Mouse (Mus musculus) spleen, adult 2 months (tissue): ENCODE results near the gene Inppl1. TPM values are rescaled to one million over a fixed set of nuclear protein-coding genes. Genes with fewer than 3 reads are reported as not detected.
A peak's percentile ranks its signal among the peaks of the same experiment; 100 is the strongest.

Experiments used
- DNase-seq, 2 experiments: peaks; one replicate each; pipeline versions ENCODE4 v3.0.0 to v3.0.0-alpha.2; 2012 to 2021; ENCODE audit warnings: low spot score in 2 of 2, low read depth in 1 of 2
- H3K27ac ChIP-seq: fragments of 200-500 bp; 2 replicates; pipeline ENCODE4 v1.5.1; 2012; ENCODE audit warnings: low read length, inconsistent platforms; ENCODE audit not compliant: insufficient read depth
- H3K27me3 ChIP-seq: fragments of 200-500 bp; 2 replicates; pipeline ENCODE4 v1.6.1; 2012; ENCODE audit warnings: mild to moderate bottlenecking, moderate library complexity, low read length, inconsistent platforms; ENCODE audit not compliant: control insufficient read depth, insufficient read depth
- H3K36me3 ChIP-seq: fragments of 200-500 bp; 2 replicates; pipeline ENCODE4 v1.6.1; 2012; ENCODE audit warnings: mild to moderate bottlenecking, low read length, inconsistent platforms; ENCODE audit not compliant: control insufficient read depth, insufficient read depth
- H3K4me1 ChIP-seq: fragments of 200-500 bp; 2 replicates; pipeline ENCODE4 v1.6.1; 2011; ENCODE audit warnings: inconsistent platforms; ENCODE audit not compliant: control insufficient read depth, insufficient read depth, insufficient read length
- H3K4me3 ChIP-seq: fragments of 200-500 bp; 2 replicates; pipeline ENCODE4 v1.5.1; 2011; ENCODE audit warnings: mild to moderate bottlenecking, inconsistent platforms; ENCODE audit not compliant: insufficient read depth, insufficient read length; ENCODE audit errors: extremely low read depth
- CTCF ChIP-seq: fragments of 200-500 bp; IDR thresholded peaks from 2 replicates; pipeline ENCODE4 v1.5.1; 2011; ENCODE audit warnings: mild to moderate bottlenecking, inconsistent platforms; ENCODE audit not compliant: insufficient read depth, insufficient read length, insufficient replicate concordance; ENCODE audit errors: extremely low read depth
- POLR2A ChIP-seq: fragments of 200-500 bp; IDR thresholded peaks from 2 replicates; pipeline ENCODE4 v1.6.1; 2011; ENCODE audit warnings: low read depth, low read length, inconsistent platforms
- whole genome bisulfite sequencing: fragments of 180-500 bp; shearing (Covaris S2); methylation state at CpG from one replicate; pipeline ENCODE4 v1.1.7; 2018; 5-methylcytosine and 5-hydroxymethylcytosine counted together
- polyA plus RNA-seq: library from polyadenylated mRNA; depleted of rRNA; stranded (reverse); fragments of >200 nt; gene quantifications from 2 replicates; pipeline ENCODE4 v1.2.3, GENCODE M21; 2012

Inppl1 gene
- polyA plus RNA-seq, 1 experiment, result 43.3 TPM

- DNase-seq, result no peak
These were observed 22.9 kb upstream of the Inppl1 start for GRCm38 (mm10) chr7:101860978-101861377.

GRCm38 (mm10) chr7:101858362-101858761 is 20.3 kb upstream of the Inppl1 start:
- peak in 1 of 2 experiments; percentile 5 for DNase-seq
- Histone ChIP-seq H3K4me1 (no peaks in the 10 kb centered on the region), H3K27me3 (no peaks in the 10 kb centered on the region), H3K36me3 (no peaks in the 10 kb centered on the region), H3K4me3 (no peak overlapping the region), H3K27ac (no peak overlapping the region)
- TF ChIP-seq POLR2A (no peak), CTCF (no peak)
- 45% methylated on average over 9 of the region's 9 CpGs for WGBS

More at GRCm38 (mm10) chr7:101860978-101861377, 22.9 kb upstream of the Inppl1 start:
- Histone ChIP-seq H3K4me1 (no peaks in the 10 kb centered on the region), H3K36me3 (no peaks in the 10 kb centered on the region), H3K27me3 (no peaks in the 10 kb centered on the region), H3K27ac (no peak overlapping the region), H3K4me3 (no peak overlapping the region)
- TF ChIP-seq CTCF (no peak), POLR2A (no peak)

DNA sequence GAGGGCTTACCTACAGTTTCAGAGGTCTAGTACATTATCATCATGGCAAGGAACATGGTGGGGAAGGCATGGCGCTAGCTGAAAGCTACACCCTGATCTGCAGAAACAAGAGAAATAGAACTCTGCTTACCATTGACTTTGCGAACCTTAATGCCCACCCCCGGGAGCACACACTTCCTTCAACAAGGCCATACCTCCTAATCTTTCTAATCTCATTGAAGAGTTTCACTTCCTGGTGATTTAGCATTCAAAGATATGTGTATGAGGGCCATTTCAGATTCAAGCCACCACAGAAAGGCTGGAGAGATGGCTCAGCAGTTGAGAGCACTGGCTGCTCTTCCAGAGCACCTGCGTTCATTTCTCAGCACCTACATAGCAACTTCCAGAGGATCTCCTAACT is 19.1 kb upstream of the Inppl1 start, which contains the start of gene Folr2:
TSS of gene Folr2 (minus strand) at position 101 of the 400 bp plus-strand sequence.
- no peak within 1 kb of the TSS for H3K4me3 ChIP-seq
- no peak for DNase-seq
- no peak within 1 kb of the TSS for H3K27ac ChIP-seq
- H3K27me3 ChIP-seq, result no peaks in the 10 kb centered on the region
- no peak for TF ChIP-seq POLR2A
- no peak for TF ChIP-seq CTCF
- H3K4me1 ChIP-seq, result peaks cover under 1% of the 10 kb centered on the region; the same call in 1 of the 2 replicates
- H3K36me3 ChIP-seq, result no peaks in the 10 kb centered on the region
- 71% methylated on average over 4 of the region's 4 CpGs for WGBS

- TF ChIP-seq CTCF (no peak), POLR2A (no peak)
- Histone ChIP-seq H3K27ac (no peak overlapping the region), H3K4me3 (no peak overlapping the region), H3K36me3 (no peaks in the 10 kb centered on the region), H3K4me1 (peaks cover 8% of the 10 kb centered on the region), H3K27me3 (no peaks in the 10 kb centered on the region)
- WGBS, result 76% methylated on average over 2 of the region's 2 CpGs
- no peak for DNase-seq
These were observed 15.8 kb upstream of the Inppl1 start for GRCm38 (mm10) chr7:101853816-101854215.

- H3K4me3 ChIP-seq, result no peak overlapping the region
- no peak for DNase-seq
- WGBS, result 90% methylated on average over 6 of the region's 6 CpGs
- no peaks in the 10 kb centered on the region for H3K27me3 ChIP-seq
- no peaks in the 10 kb centered on the region for H3K36me3 ChIP-seq
- TF ChIP-seq CTCF (no peak), POLR2A (no peak)
- H3K27ac ChIP-seq, result no peak overlapping the region
- peaks cover 8% of the 10 kb centered on the region for H3K4me1 ChIP-seq
These were observed 14.8 kb upstream of the Inppl1 start for GRCm38 (mm10) chr7:101852846-101853245.

DNA sequence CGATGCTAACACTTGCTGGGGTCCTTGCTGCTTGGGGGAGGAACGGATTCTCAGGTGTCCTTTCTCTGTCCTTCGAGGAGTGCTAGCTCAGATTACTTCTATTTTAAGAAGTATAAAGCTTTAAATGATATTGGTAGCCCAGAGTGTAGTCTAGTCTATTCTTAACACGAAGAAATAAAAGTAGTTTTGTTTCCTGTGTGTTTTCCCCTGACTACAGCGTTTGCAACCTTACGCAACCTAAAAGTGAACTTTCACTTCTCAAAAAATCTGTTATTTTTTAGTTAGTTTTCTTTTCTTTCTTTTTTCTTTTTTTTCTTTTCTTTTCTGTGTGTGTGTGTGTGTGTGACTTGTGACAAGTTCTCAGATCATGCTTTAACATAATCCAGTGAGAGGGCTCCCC is 13.7 kb upstream of the Inppl1 start:
- 29% methylated on average over 6 of the region's 6 CpGs for WGBS
- peaks cover 8% of the 10 kb centered on the region for H3K4me1 ChIP-seq
- H3K27ac ChIP-seq, result peak overlapping the region; percentile 33
- no peaks in the 10 kb centered on the region for H3K36me3 ChIP-seq
- no peak for DNase-seq
- TF ChIP-seq CTCF (no peak), POLR2A (no peak)
- no peaks in the 10 kb centered on the region for H3K27me3 ChIP-seq
- H3K4me3 ChIP-seq, result no peak overlapping the region

DNA sequence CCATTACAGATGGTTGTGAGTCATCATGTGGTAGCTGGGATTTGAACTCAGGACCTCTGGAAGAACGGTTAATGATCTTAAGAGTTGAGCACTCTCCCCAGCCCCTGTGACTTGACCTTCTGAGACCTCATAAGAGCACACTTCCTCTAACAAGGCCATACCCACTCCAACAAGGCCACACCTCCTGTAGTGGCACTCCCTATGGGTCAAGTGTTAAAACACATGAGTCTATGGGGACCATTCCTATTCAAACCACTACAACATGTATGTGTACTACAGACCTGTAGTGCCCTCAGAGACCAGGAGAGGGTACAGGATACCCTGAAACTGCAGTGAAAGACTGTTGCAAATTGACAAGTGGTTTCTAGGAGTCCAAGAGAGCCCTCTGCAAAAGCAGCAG is 9.9 kb upstream of the Inppl1 start:
- H3K27ac ChIP-seq, result no peak overlapping the region
- DNase-seq, result no peak
- WGBS, result 95% methylated on average over 1 of the region's 1 CpGs
- no peak overlapping the region for H3K4me3 ChIP-seq
- H3K4me1 ChIP-seq, result peaks cover 8% of the 10 kb centered on the region
- H3K27me3 ChIP-seq, result no peaks in the 10 kb centered on the region
- no peaks in the 10 kb centered on the region for H3K36me3 ChIP-seq
- TF ChIP-seq CTCF (no peak), POLR2A (no peak)

DNA sequence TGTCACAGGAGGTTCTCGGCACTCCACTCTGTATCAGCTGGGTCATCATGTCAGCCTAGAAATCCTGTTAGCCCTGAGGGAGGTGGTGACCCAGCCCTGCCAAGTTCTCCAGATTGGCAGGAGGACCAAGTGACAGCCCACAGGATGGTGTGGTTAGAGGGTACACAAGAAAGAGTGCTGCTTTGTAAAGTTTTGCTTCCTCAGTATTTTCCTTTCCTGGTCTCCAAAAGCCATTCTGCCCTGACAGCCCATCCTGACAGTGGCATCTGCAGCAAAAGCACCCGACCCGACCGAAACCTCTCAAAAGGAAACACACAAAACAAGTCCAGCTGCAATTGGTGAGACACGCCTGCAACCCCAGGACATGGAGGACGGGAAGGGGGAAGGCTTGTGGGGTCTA is 6.2 kb upstream of the Inppl1 start:
- H3K4me1 ChIP-seq, result no peaks in the 10 kb centered on the region
- no peaks in the 10 kb centered on the region for H3K36me3 ChIP-seq
- no peak for DNase-seq
- WGBS, result 62% methylated on average over 6 of the region's 6 CpGs
- no peak for TF ChIP-seq POLR2A
- TF ChIP-seq CTCF, result no peak
- H3K27ac ChIP-seq, result no peak overlapping the region
- H3K27me3 ChIP-seq, result no peaks in the 10 kb centered on the region
- H3K4me3 ChIP-seq, result no peak overlapping the region
